Mouse (Mus musculus) lung, postnatal 0 days (tissue): ENCODE results near the gene Zbed5. TPM values are rescaled to one million over a fixed set of nuclear protein-coding genes. Genes with fewer than 3 reads are reported as not detected.
A peak's percentile ranks its signal among the peaks of the same experiment; 100 is the strongest.

Experiments
- ATAC-seq: fragments of 200-750 bp; cut with Nextera tagmentation; 2 replicates; pipeline ENCODE4 v1.8.0; 2017; ENCODE audit warnings: moderate library complexity
- DNase-seq: peaks from one replicate; pipeline ENCODE4 v3.0.0-alpha.2; 2016; ENCODE audit warnings: low spot score
- H3K27ac ChIP-seq: fragments of 300-500 bp; sonication (generic); 2 replicates; pipeline ENCODE4 v1.5.1; 2014; ENCODE audit warnings: antibody characterized with exemption, mild to moderate bottlenecking, low read length, mixed read lengths
- H3K27me3 ChIP-seq: fragments of 300-500 bp; sonication (generic); replicated peaks from 2 replicates; pipeline ENCODE4 v1.6.1; 2014; ENCODE audit warnings: low read length, mixed read lengths; ENCODE audit not compliant: insufficient read depth
- H3K36me3 ChIP-seq: fragments of 300-500 bp; sonication (generic); 2 replicates; pipeline ENCODE4 v1.6.1; 2014; ENCODE audit warnings: low read length, mixed read lengths; ENCODE audit not compliant: insufficient read depth
- H3K4me1 ChIP-seq: fragments of 300-500 bp; sonication (generic); 2 replicates; pipeline ENCODE4 v1.6.1; 2014; ENCODE audit warnings: antibody characterized with exemption, low read depth, low read length, mixed read lengths; ENCODE audit not compliant: insufficient read depth
- H3K4me2 ChIP-seq: fragments of 300-500 bp; sonication (generic); replicated peaks from 2 replicates; pipeline ENCODE4 v1.6.1; 2014; ENCODE audit warnings: low read depth, mild to moderate bottlenecking, low read length, moderate library complexity, mixed read lengths
- H3K4me3 ChIP-seq: fragments of 300-500 bp; sonication (generic); 2 replicates; pipeline ENCODE4 v1.5.1; 2014; ENCODE audit warnings: low read depth, low read length
- H3K9ac ChIP-seq: fragments of 300-500 bp; sonication (generic); replicated peaks from 2 replicates; pipeline ENCODE4 v1.6.1; 2014; ENCODE audit warnings: low read depth, mild to moderate bottlenecking
- H3K9me3 ChIP-seq: fragments of 300-500 bp; sonication (generic); 2 replicates; pipeline ENCODE4 v1.6.1; 2016; ENCODE audit warnings: low read length, mixed read lengths
- CTCF ChIP-seq: IDR thresholded peaks from 2 replicates; pipeline ENCODE4 v1.5.1; 2016; ENCODE audit warnings: antibody characterized with exemption, mild to moderate bottlenecking
- EP300 ChIP-seq: IDR thresholded peaks from 2 replicates; pipeline ENCODE4 v1.6.1; 2016; ENCODE audit warnings: antibody characterized with exemption, mild to moderate bottlenecking, control low read depth
- WGBS: fragments of 180-500 bp; shearing (Covaris S2); extraction: QIAGEN DNeasy Blood & Tissue Kit; methylation state at CpG from one replicate; pipeline ENCODE4 v1.1.7; 2014; 5-methylcytosine and 5-hydroxymethylcytosine counted together
- polyA plus RNA-seq: library from polyadenylated mRNA; unstranded; fragments of >200 nt; fragmentation: Nextera tagmentation; extraction: Ambion mirVana; gene quantifications from 2 replicates; pipeline ENCODE4 v1.2.1, GENCODE M21; 2015

Zbed5 gene
- polyA plus RNA-seq, 1 experiment from 2014 or later = 2.7 TPM

DNA sequence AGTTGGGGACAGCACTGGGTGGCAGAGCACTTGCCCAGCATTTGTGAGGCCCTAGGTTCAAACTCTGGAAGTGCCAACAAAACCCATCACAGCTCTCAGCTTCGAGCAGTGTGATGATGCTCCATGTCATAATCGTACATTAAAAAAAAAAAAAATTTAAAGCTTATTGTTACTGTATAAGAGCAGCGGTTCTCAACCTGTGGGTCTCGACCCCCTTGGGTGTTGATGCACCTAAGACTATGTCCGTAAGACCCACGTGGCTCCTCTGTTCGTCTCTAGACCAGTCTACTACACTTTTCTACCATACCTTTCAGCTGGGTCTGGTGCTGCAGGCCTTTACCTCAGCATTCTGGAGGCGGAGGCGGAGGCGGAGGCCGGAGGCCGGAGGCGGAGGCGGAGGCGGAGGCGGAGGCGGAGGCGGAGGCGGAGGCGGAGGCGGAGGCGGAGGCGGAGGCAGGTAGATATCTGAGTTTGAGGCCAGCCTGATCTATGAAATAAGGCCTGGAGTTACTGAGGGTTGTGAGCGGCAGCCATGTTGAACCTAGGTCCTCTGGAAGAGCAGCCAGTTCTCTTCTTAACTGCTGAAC is 22.6 kb downstream of the Zbed5 start:
- Histone ChIP-seq H3K9ac (no peak overlapping the region), H3K9me3 (no peaks in the 10 kb centered on the region), H3K27me3 (no peaks in the 10 kb centered on the region), H3K4me3 (no peak overlapping the region), H3K4me1 (no peaks in the 10 kb centered on the region), H3K36me3 (no peaks in the 10 kb centered on the region), H3K27ac (no peak overlapping the region), H3K4me2 (no peak overlapping the region)
- 86% methylated on average over 24 of the region's 24 CpGs for WGBS
- no peak for TF ChIP-seq CTCF
- no peak for TF ChIP-seq EP300
- ATAC-seq (no peak), DNase-seq (no peak)

DNA sequence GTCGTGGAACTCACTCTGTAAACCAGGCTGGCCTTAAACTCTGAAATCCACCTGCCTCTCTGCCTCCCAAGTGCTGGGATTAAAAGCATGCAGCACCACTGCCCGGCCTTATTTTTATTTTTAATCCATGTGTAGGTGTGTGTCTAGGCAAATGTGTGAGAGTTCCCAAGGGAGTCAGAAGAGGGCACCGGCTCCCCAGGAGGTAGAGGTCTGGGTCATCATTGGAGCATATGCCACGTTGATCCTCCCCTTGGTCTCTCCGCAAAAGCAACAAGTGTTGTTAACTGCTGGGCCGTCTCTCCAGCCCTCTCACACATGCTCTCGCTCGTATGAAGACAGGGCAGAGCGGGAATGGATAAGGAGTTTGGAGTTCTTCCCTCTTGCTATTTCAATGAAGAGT is 23.2 kb downstream of the Zbed5 start:
- ATAC-seq = no peak
- H3K36me3 ChIP-seq = no peaks in the 10 kb centered on the region
- H3K4me2 ChIP-seq = no peak overlapping the region
- no peak overlapping the region for H3K9ac ChIP-seq
- no peak overlapping the region for H3K4me3 ChIP-seq
- WGBS = 71% methylated on average over 9 of the region's 9 CpGs
- no peaks in the 10 kb centered on the region for H3K27me3 ChIP-seq
- H3K9me3 ChIP-seq = no peaks in the 10 kb centered on the region
- no peak for DNase-seq
- no peak overlapping the region for H3K27ac ChIP-seq
- H3K4me1 ChIP-seq = no peaks in the 10 kb centered on the region
- TF ChIP-seq CTCF (0 out of 2 replicates have a peak, but pooled peaks have one; percentile 14), EP300 (no peak)

- ATAC-seq (no peak), DNase-seq (no peak)
- TF ChIP-seq CTCF (no peak), EP300 (no peak)
- whole genome bisulfite sequencing = 58% methylated on average over 8 of the region's 8 CpGs
- Histone ChIP-seq H3K27ac (no peak overlapping the region), H3K27me3 (no peaks in the 10 kb centered on the region), H3K4me3 (no peak overlapping the region), H3K36me3 (no peaks in the 10 kb centered on the region), H3K4me2 (no peak overlapping the region), H3K4me1 (no peaks in the 10 kb centered on the region), H3K9ac (no peak overlapping the region), H3K9me3 (no peaks in the 10 kb centered on the region)
These were observed 23.8 kb downstream of the Zbed5 start for GRCm38 (mm10) chr5:129919320-129919719.

DNA sequence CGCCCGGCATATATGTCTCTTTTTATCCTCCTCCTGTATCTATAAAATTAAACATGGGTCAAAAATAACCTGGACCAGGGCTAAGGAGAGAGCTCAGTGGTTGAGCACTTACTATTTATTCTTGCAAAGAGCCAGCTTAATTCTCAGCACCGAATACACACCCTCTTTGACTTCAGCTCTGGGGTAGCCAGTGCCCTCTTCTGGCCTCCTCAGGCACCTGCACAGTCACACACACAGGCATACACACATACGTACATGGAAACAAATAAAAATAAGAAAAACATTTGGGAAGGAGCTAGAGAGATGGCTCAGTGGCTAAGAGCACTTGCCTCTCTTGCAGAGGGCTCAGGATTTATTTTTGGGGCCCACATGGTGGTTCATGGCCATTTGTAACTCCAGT is 26.4 kb downstream of the Zbed5 start:
- WGBS = 96% methylated on average over 4 of the region's 4 CpGs
- H3K36me3 ChIP-seq = no peaks in the 10 kb centered on the region
- H3K9me3 ChIP-seq = no peaks in the 10 kb centered on the region
- no peak overlapping the region for H3K4me2 ChIP-seq
- H3K27me3 ChIP-seq = no peaks in the 10 kb centered on the region
- ATAC-seq = no peak
- no peak overlapping the region for H3K9ac ChIP-seq
- H3K4me1 ChIP-seq = no peaks in the 10 kb centered on the region
- no peak for DNase-seq
- no peak overlapping the region for H3K27ac ChIP-seq
- TF ChIP-seq EP300 (no peak), CTCF (no peak; the same call in 1 of the 2 replicates)
- H3K4me3 ChIP-seq = no peak overlapping the region

DNA sequence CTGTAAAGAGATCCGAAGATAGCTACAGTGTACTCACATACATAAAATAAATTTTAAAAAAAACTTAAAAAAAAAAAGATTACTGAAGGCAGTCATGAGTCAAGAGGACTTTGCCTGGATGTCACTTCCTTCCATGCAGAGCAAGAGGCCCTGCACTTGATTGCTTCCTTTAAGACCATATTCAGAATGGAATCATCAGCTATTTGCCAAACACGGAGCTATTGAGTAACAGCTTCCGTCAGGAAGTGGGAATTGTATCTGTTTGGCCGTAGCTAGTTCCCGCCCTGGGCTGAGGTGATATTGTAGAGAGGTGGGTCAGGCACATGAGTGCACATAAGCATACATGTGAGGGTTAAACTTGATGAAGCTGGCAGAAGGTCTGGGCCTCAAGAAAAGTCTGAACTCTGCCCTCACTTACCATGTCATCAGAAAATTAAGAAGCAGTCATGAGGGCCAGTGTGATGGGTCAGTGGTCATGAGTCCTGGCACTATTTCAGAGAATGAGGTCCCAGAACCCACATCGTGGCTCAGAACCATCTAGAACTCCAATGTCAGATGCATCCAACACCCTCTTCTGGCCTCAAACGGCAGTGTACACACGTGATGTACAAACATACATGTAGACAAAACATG is 29.4 kb downstream of the Zbed5 start:
- ATAC-seq = no peak
- 58% methylated on average over 8 of the region's 8 CpGs for WGBS

DNA sequence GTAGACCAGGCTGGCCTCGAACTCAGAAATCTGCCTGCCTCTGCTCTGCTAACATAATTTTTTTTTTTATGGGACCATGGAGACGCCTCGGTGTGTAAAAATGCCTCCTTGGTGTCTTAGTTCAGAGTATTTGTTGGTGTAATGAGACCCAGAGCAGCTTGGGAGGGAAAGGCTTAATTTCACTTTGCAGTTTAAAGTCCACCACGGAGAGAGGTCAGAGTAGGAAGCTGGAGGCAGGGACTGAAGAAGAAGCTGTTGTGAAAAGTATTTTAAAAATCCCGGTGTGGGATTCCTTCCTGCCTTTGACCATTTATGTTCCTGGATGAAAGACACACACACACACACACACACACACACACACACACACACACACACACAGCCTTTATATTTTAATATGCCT is 30.4 kb downstream of the Zbed5 start:
- no peak for ATAC-seq
- Histone ChIP-seq H3K4me3 (no peak overlapping the region), H3K27ac (no peak overlapping the region), H3K36me3 (no peaks in the 10 kb centered on the region), H3K4me2 (no peak overlapping the region), H3K27me3 (no peaks in the 10 kb centered on the region), H3K9ac (no peak overlapping the region), H3K9me3 (no peaks in the 10 kb centered on the region), H3K4me1 (no peaks in the 10 kb centered on the region)
- TF ChIP-seq EP300 (no peak), CTCF (no peak)
- 72% methylated on average over 5 of the region's 5 CpGs for WGBS
- no peak for DNase-seq

More for the DNA sequence above, 29.4 kb downstream of the Zbed5 start:
- no peak for DNase-seq
- TF ChIP-seq EP300 (no peak), CTCF (no peak)
- H3K9me3 ChIP-seq = no peaks in the 10 kb centered on the region
- no peak overlapping the region for H3K27ac ChIP-seq
- H3K4me3 ChIP-seq = no peak overlapping the region
- no peak overlapping the region for H3K9ac ChIP-seq
- no peaks in the 10 kb centered on the region for H3K4me1 ChIP-seq
- H3K36me3 ChIP-seq = no peaks in the 10 kb centered on the region
- H3K4me2 ChIP-seq = no peak overlapping the region
- no peaks in the 10 kb centered on the region for H3K27me3 ChIP-seq
